Mouse (Mus musculus): ENCODE data around the gene Snx9.

- TF ChIP-seq ZNF384 (IDR thresholded peaks at IDR 0.05; ENCODE audit: low read depth, low read length) (no peak), MAFK (IDR thresholded peaks at IDR 0.05; ENCODE audit: insufficient read depth, low read depth, low read length) (no peak)
These were observed 22.6 kb downstream of the Snx9 start for GRCm38 (mm10) chr17:5863745-5864144.

All from ES-E14 (cell line).